Mouse (Mus musculus): ENCODE data around the gene Rbbp7. TPM values are rescaled to one million over a fixed set of nuclear protein-coding genes. Genes with fewer than 3 reads are reported as not detected.
A peak's percentile ranks its signal among the peaks of the same experiment; 100 is the strongest.

Rbbp7 gene
- total RNA-seq (2021) = 100 to 1,000 TPM; 162 to 163 TPM

GRCm38 (mm10) chrX:162760115-162760942 is at the start of gene Rbbp7:
TSS of gene Rbbp7 (plus strand) at chrX:162760402.
- DNase-seq (ENCODE audit: extremely low spot score in 1 of 2, low spot score in 2 of 2) = peak; percentile 87 to 95
- intact Hi-C loops (cut with DNase I) = loop anchor here (10.0 kb wide), 1 partner anchor 246 kb away; no protein-coding TSS in a partner anchor

GRCm38 (mm10) chrX:162717837-162718236 is 42.4 kb upstream of the Rbbp7 start:
- peak in 1 of 2 experiments; percentile 32 for DNase-seq (ENCODE audit: extremely low spot score in 1 of 2, low spot score in 2 of 2)
- intact Hi-C loops (cut with DNase I) = no loop called here

DNA sequence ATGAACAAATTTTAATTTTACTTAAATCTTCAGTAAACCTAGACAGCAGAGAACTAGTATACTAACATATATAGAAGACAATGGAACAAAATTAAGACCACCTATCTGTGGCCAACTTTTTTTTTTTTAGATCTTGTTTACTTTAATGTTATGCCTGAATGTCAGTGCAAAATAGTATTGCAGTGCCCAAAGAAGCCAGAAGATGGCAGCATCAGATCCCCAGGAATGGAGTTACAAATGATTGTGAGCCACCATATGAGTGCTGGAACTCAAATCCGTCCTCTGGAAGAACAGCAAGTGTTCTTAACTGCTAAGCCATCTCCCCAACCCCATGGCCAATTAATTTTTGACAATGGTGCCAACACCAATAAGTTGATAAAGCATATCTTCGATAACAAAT is 40.6 kb upstream of the Rbbp7 start:
- DNase-seq (ENCODE audit: extremely low spot score in 1 of 2, low spot score in 2 of 2) = peak in 1 of 2 experiments; percentile 19
- intact Hi-C loops (cut with DNase I) = no loop called here

- intact Hi-C loops (cut with DNase I) = no loop called here
- DNase-seq (ENCODE audit: extremely low spot score in 1 of 2, low spot score in 2 of 2) = peak in 1 of 2 experiments; percentile 77
These were observed 32.8 kb upstream of the Rbbp7 start for GRCm38 (mm10) chrX:162727367-162727777.

GRCm38 (mm10) chrX:162727795-162728194 is 32.4 kb upstream of the Rbbp7 start:
- intact Hi-C loops (cut with DNase I) = no loop called here
- no peak for DNase-seq (ENCODE audit: extremely low spot score in 1 of 2, low spot score in 2 of 2)

DNA sequence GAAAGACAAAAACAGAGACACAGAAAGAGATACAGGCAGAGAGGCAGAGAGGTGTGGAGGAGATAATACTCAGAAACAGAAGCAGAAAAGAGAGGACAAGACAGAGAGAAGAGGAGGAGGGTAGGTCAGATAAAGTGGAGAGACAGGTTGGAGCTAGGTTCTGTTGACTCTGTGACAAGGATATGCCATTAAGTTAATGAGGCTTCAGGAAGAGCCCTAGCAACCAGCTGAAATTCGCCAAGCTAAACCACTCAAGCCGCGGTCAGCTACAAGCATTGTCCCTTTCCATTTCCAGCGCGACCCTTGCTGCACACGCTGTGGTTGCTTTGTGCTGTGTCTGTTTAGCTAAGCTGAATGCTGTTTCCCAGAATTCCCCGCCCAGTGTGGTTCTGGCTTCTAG is 32.0 kb upstream of the Rbbp7 start:
- intact Hi-C loops (cut with DNase I) = no loop called here
- DNase-seq (ENCODE audit: extremely low spot score in 1 of 2, low spot score in 2 of 2) = no peak

DNA sequence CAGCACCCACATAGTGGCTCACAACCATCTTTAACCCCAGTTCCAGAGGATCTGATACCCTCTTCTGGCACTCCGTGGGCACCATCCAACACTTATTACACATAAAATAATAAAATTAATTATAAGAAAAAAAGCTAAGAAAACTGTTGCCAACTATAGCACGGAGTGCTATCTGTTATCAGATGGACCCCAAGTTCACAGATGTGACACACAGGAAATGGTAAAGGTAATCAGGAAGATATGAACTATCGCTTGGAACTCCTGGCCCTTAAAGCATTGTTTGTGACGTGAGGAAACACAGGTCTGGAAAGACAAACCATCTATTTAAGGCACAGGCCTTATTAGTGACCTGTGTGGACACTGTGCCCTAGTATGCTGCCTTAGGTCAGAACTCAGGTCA is 30.2 kb upstream of the Rbbp7 start:
- DNase-seq (ENCODE audit: extremely low spot score in 1 of 2, low spot score in 2 of 2) = no peak
- intact Hi-C loops (cut with DNase I) = no loop called here

DNA sequence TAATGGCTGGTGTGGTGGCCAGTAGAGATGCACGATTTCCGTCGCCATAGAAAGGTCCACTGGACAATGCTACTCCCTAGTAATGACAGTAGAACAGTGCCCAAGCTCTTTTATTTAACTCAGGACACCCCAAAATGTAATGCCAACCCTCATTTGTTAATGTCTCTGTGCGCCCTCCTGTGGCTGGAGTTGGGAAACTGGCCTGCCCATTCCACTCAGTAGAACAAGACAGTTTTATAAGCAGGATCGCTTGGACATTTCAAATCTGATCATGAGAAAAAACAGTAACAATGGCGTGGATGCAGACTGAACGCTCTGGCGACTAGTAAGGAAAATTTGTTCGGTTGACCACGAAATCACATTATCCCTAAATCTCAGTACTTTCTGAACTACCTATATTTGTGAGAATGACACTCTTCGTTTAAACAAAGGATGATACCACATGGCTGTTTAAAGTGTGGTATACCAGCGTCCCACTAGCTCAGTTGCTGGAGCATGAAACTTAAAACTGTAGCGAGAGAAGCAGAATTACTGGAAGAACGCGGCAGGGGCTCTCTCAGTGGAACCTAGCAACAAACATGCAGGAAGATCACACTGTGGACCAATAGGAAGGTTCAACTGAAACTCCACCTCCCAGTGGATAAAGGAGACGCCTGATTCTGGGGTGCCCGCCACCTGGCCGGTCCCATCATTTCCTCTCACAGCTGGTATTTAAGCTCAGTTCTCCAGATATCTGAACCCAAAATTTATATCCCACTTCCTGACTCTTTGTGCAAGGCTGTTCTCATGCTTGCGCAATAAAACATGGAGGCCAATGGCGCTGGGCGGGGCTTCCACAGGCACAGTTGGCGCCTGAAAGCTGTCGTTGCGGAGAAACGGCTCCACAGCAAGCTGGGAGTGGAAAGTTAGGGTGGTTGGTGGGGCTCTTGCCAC is 24.9 kb upstream of the Rbbp7 start:
- DNase-seq (ENCODE audit: extremely low spot score in 1 of 2, low spot score in 2 of 2) = peak; percentile 53 to 74
- intact Hi-C loops (cut with DNase I) = no loop called here

- DNase-seq (ENCODE audit: extremely low spot score in 1 of 2, low spot score in 2 of 2) = peak in 1 of 2 experiments; percentile 6
- intact Hi-C loops (cut with DNase I) = no loop called here
These were observed 24.0 kb upstream of the Rbbp7 start for GRCm38 (mm10) chrX:162736140-162736659.

DNA sequence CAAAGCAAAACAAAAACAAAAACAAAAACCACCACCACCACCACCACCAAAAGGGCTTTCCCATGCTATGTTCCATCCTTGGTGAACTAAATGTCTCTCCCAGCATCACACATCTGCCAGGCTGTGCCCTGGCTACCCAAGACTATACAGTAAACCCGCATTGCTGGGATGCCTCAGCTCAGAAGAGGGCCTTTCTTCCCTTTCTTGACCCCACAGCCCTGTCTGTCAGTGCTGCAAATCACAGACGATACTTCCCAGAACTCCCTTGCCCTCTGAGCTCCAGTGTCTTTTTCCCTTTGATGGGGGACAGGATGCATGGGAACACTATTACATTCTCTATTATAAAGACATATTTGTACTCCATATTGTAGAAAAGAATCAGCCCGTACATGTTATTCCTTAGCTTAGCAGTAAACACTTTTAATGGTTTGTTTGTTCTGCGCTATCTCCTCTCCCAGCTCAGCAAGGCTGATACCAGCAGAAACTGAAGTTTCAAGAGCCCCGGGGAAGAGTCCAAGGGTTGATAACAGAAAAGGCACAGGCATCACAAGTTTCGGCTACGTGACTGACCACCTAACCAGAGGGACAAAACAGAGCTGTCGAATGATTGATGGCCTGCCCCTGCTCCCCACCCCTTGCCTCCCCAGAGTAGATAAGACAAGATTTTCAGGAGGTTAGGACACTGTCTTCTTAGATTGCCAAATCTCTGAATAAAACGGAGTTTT is 11.3 kb upstream of the Rbbp7 start:
- DNase-seq (ENCODE audit: extremely low spot score in 1 of 2, low spot score in 2 of 2) = no peak
- intact Hi-C loops (cut with DNase I) = no loop called here

GRCm38 (mm10) chrX:162752418-162752817 is 7.8 kb upstream of the Rbbp7 start:
- intact Hi-C loops (cut with DNase I) = no loop called here

DNA sequence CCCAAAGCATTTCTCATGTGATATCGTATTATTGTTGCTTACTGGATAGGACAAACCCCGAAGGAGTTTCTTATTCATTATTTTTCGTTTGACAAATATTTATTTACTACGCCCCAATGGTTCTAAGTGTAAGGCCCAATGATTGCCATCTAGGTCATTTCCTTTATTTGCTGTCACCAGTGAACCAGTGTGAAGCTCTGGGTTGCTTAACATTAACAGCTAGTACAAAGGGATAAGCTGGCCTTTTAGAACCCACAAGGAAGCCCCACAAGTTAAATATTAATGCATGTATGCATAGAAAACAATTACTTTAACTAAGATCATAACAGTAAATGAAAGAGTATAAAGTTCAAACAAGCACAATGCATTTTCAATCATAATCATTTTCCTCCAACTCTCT is 5.9 kb upstream of the Rbbp7 start:
- intact Hi-C loops (cut with DNase I) = no loop called here
- DNase-seq (ENCODE audit: extremely low spot score in 1 of 2, low spot score in 2 of 2) = no peak

More at GRCm38 (mm10) chrX:162752418-162752817, 7.8 kb upstream of the Rbbp7 start:
- DNase-seq (ENCODE audit: extremely low spot score in 1 of 2, low spot score in 2 of 2) = no peak

DNA sequence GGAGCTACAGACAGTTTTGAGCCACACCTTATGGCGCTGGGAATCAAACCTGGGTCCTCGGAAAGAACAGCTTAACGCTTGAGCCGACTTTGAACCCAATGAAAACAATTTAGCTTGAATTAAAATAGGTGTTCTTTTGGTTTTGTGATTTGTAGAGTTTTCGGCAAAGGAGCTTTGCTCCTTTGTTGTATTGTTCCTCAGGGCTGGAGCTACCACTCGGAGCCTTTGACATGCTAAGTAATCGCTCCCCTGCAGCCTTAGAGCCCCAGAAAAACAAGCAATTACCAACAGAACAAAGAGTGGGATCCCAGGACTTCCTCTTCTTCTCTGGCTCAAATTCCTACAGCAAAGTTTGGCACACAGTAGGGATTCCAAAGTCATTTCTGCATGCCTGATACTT is 4.1 kb upstream of the Rbbp7 start:
- intact Hi-C loops (cut with DNase I) = no loop called here
- DNase-seq (ENCODE audit: extremely low spot score in 1 of 2, low spot score in 2 of 2) = no peak

DNA sequence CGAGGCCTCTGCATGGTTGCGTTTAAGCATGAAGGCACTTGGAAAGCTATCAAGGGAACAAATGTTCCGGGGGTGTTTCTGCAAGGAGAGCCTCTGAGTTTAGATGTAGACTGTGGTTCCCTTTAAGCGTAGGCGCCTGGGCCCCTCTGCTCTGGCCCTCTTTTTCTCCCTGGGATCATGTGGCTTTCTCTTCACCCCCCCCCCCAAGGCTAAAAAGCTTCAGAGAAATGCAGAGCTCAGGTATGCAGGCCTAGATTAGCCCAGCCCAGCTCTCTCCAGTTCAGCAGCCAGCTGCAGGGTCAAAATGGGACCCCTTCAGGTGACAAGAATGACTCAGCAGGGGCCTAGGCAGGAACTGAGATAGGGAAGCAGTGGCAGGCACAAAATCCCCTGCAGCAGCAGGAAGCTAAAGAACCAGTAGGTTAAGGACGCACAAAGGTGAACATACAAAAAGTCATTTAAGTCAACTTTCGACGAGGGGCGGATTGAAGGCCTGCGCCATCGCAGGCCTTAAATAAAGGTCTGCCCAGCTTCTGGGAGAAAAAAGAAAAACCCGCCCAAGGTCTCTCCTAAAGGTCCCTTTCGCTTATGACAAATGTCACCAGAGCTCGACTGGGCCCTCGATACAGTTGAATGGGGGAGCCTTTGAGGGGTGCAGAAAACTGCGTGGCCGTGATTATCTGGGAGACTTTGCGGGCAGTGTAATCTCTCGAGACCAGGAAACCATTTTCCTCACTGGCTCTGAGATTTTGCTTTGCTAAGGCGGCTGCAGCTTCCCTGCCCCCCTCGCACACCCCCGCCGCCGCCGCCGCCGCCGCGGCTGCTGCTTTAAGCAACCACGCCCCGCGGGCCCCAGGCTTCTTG is 719 bp upstream of the Rbbp7 start:
- intact Hi-C loops (cut with DNase I) = loop anchor here (10.0 kb wide), 1 partner anchor 245 kb away; no protein-coding TSS in a partner anchor

GRCm38 (mm10) chrX:162760958-162761515 is 835 bp downstream of the Rbbp7 start:
- DNase-seq (ENCODE audit: extremely low spot score in 1 of 2, low spot score in 2 of 2) = peak in 1 of 2 experiments; percentile 62
- intact Hi-C loops (cut with DNase I) = loop anchor here (10.0 kb wide), 1 partner anchor 246 kb away; no protein-coding TSS in a partner anchor

More for the DNA sequence above, 719 bp upstream of the Rbbp7 start:
- DNase-seq (ENCODE audit: extremely low spot score in 1 of 2, low spot score in 2 of 2) = peak; percentile 28 to 41

DNA sequence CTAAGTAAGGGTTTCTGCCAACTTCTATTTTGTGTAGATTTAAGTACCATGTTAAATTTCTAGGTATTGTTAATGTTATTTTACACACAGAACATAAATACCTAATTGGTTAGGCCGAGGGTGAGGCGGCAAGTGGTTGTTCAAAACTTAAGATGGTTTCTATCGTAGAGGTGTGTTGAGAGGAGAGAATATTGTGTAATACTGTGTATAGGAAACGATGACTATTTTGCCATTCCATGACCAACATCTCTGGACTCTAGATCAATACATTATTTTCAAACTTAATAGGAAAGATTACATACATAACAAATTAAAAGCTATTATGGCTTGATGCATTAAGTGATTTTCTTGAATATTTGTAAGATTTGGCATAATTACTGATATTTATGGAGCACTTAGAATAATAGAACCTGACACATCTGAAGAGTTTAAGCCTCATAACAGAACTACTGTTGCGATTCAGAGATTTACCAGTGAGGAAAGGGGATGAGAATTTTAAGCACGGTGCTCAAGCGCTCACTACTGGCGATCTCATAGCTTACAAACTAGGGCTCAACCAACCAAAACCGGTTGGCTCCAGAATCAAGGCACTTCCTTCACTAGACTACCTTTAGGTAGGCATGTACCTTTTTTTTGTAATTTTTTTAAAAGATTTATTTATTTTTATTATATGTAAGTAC is 1.7 kb downstream of the Rbbp7 start:
- intact Hi-C loops (cut with DNase I) = loop anchor here (10.0 kb wide), 1 partner anchor 247 kb away; no protein-coding TSS in a partner anchor
- DNase-seq (ENCODE audit: extremely low spot score in 1 of 2, low spot score in 2 of 2) = no peak

DNA sequence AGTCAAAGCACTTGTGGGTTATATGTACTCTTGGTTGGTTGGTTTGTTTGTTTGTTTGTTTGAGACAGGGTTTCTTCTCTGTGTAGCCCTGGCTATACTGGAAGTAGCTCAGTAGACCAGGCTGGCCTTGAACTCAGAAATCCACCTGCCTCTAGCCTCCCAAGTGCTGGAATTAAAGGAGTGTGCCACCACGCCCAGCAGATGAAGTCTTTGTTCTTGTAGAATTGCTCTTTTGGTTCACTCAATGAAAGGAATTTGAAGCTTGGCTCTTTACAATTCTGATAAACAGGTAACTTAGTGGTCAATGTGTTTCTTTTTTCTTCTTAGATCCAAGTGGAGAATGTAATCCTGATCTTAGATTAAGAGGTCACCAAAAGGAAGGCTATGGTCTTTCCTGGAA is 10.5 kb downstream of the Rbbp7 start:
- no peak for DNase-seq (ENCODE audit: extremely low spot score in 1 of 2, low spot score in 2 of 2)
- intact Hi-C loops (cut with DNase I) = no loop called here
